ENCODE assay signal across 20 mouse cellular contexts in the genomic region with DNA sequence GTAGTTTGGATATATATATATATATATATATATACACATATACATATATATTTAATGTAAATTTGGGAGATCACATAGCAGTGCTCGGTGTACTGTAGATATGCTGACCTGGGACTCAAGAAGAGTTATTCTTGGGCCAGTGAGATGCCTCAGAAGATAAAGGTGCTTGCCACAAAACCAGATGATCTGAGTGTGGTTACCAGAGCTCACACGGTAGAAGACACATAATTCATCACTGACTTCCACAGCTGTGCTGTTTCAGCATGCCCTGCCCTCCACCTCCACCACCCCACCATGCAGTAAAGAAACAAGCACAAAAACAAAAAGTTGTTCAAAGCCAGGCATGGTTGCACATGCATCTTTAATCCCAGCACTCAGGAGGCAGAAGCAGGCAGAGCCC.
"Had no signal": no experiment of that assay in that cellular context is flagged by ENCODE, and none has a peak within 500 bp of the region (broad histone marks: within the 10 kb centered on the region; RNA-seq: fewer than 3 reads in every experiment).

No protein-coding gene starts in this region.

- DNase-seq: liver, postnatal 0 days; lung, adult 2 months; lung, postnatal 14 days; lung, postnatal 36 days; right cerebral cortex, postnatal 14 days; thymus, adult 2 months; thymus, postnatal 14 days; thymus, postnatal 36 days had no signal

- ATAC-seq: liver, postnatal 0 days; lung, postnatal 0 days; midbrain, embryonic 13.5 days; midbrain, embryonic 15.5 days had no signal

- H3K4me2 ChIP-seq: liver, embryonic 15.5 days; lung, embryonic 15.5 days; midbrain, embryonic 11.5 days; midbrain, embryonic 13.5 days; midbrain, embryonic 15.5 days; neural tube, embryonic 12.5 days; stomach, embryonic 15.5 days had no signal

- H3K36me3 ChIP-seq: liver, embryonic 15.5 days; lung, embryonic 15.5 days; midbrain, embryonic 13.5 days; midbrain, embryonic 15.5 days; neural tube, embryonic 12.5 days; stomach, embryonic 15.5 days had no signal

- H3K4me1 ChIP-seq: lung, embryonic 15.5 days; neural tube, embryonic 12.5 days; stomach, embryonic 15.5 days had no signal

- H3K9ac ChIP-seq: liver, embryonic 15.5 days; liver, postnatal 0 days; lung, embryonic 15.5 days; midbrain, embryonic 13.5 days; midbrain, embryonic 15.5 days; neural tube, embryonic 12.5 days; stomach, embryonic 15.5 days had no signal

- H3K9me3 ChIP-seq: liver, embryonic 15.5 days; lung, embryonic 15.5 days; midbrain, embryonic 15.5 days; stomach, embryonic 15.5 days had no signal

- H3K27me3 ChIP-seq: liver, embryonic 15.5 days; lung, embryonic 15.5 days; megakaryocyte, embryonic 14.5 days; midbrain, embryonic 13.5 days; midbrain, embryonic 15.5 days; neural tube, embryonic 12.5 days; stomach, embryonic 15.5 days had no signal

- H3K4me3 ChIP-seq: liver, embryonic 15.5 days; lung, embryonic 15.5 days; megakaryocyte, embryonic 14.5 days; midbrain, embryonic 13.5 days; midbrain, embryonic 15.5 days; myocyte; neural tube, embryonic 12.5 days; stomach, embryonic 15.5 days had no signal

- H3K27ac ChIP-seq: liver, embryonic 15.5 days; lung, embryonic 15.5 days; macrophage; midbrain, embryonic 13.5 days; midbrain, embryonic 15.5 days; neural tube, embryonic 12.5 days; stomach, embryonic 15.5 days; stomach, postnatal 0 days had no signal
